Mouse (Mus musculus) ES-E14 (cell line): ENCODE measurements around the gene Hist1h2bf.

Experiments used
- CHD2 ChIP-seq: IDR thresholded peaks from 2 replicates; pipeline ENCODE4 v1.6.1; 2014; ENCODE audit warnings: mild to moderate bottlenecking, low read depth, low read length, inconsistent platforms
- HCFC1 ChIP-seq: IDR thresholded peaks from 2 replicates; pipeline ENCODE4 v1.6.1; 2012; ENCODE audit warnings: low read length, inconsistent platforms, borderline replicate concordance; ENCODE audit not compliant: insufficient read depth
- MAFK ChIP-seq: IDR thresholded peaks from 2 replicates; pipeline ENCODE4 v1.6.1; 2014; ENCODE audit warnings: mild to moderate bottlenecking, low read depth, low read length, inconsistent platforms; ENCODE audit not compliant: insufficient read depth
- ZC3H11A ChIP-seq: IDR thresholded peaks from 2 replicates; pipeline ENCODE4 v1.6.1; 2012; ENCODE audit warnings: low read depth, mild to moderate bottlenecking, inconsistent platforms, low read length, borderline replicate concordance
- ZNF384 ChIP-seq: IDR thresholded peaks from 2 replicates; pipeline ENCODE4 v1.6.1; 2012; ENCODE audit warnings: low read depth, low read length, inconsistent platforms

DNA sequence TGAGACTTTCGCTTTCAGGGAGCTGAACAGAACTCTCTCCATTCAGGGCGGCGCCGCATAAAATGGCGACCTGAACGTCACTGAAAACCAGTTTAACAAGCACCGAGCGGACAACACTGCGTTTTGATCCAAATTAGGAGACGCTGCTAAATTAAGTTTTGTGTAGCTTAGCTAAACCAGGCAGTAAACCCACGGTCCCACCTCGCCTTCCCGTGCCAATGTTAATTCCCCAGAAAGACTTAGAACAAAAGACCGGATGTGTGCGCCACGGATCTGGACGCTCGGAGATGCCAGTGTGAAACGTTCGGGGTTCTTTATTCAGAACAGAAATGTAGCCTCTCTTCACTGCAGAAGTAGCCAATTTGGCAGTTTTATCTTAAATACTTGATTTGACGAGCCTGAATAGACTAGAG, 11.0 kb upstream of the Hist1h2bf start:
- TF ChIP-seq HCFC1 (no peak), CHD2 (no peak), ZNF384 (no peak), MAFK (no peak), ZC3H11A (no peak)
